Mouse (Mus musculus) megakaryocyte, embryonic 14.5 days (primary cell): ENCODE results near the gene Tgfa.

Source experiments
- FLI1 ChIP-seq: IDR thresholded peaks from 2 replicates; pipeline ENCODE4 v1.6.1; 2012; ENCODE audit warnings: low read length, inconsistent platforms, mixed read lengths
- GATA1 ChIP-seq: IDR thresholded peaks from 3 replicates; pipeline ENCODE4 v1.6.1; 2012; ENCODE audit warnings: mixed read lengths, low read length, inconsistent platforms, borderline replicate concordance

DNA sequence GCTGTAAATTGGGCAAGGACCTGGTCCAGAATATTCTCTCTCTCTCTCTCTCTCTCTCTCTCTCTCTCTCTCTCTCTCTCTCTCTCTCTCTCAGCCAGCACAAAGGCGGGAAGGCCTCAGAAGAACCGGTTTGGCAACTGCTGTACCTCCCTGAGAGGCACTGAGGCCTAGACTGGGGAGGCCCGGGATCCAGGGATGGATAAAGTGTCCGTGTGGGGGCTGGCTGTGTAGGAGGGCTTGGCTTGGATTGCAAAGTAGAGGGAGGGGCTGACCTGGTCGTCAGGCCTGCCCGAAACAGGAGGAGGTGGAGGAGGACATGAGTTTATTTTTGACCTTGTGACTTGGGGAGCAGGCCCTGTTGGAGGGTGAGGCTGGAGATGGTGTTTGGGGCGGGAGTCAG, 27.4 kb downstream of the Tgfa start:
- TF ChIP-seq GATA1, result no peak
- TF ChIP-seq FLI1, result no peak
